Mouse (Mus musculus): ENCODE data around the gene Tie1. TPM values are rescaled to one million over a fixed set of nuclear protein-coding genes. Genes with fewer than 3 reads are reported as not detected.
"Not testable (repeated sequence)": the region's sequence is repeated elsewhere in the genome, so short reads cannot be mapped to it uniquely, and the experiment has no call there.

Tie1 gene
- polyA plus RNA-seq, 1 experiment from 2014 or later, result 20.6 TPM

- WGBS, result 58% methylated on average over 5 of the region's 5 CpGs
These were observed 28.3 kb upstream of the Tie1 start for GRCm38 (mm10) chr4:118518208-118518607.

GRCm38 (mm10) chr4:118517497-118518146 lies 27.8 kb upstream of the Tie1 start:
- Histone ChIP-seq H3K4me2 (peak overlapping the region; percentile 0; the same call in 1 of the 2 replicates), H3K9me3 (no peaks in the 10 kb centered on the region), H3K4me3 (replicated peaks) (no peak overlapping the region), H3K4me1 (peaks cover 8% of the 10 kb centered on the region; the same call in 1 of the 2 replicates), H3K27ac (peak overlapping the region; percentile 65), H3K27me3 (replicated peaks) (no peaks in the 10 kb centered on the region), H3K9ac (no peak overlapping the region), H3K36me3 (no peaks in the 10 kb centered on the region)
- WGBS, result 38% methylated on average over 16 of the region's 16 CpGs
- ATAC-seq (ENCODE audit: insufficient read depth, low FRiP score, low read depth), result peak; percentile 36; the same call in 1 of the 2 replicates

More at GRCm38 (mm10) chr4:118518208-118518607, 28.3 kb upstream of the Tie1 start:
- H3K4me1 ChIP-seq, result peaks cover 8% of the 10 kb centered on the region; the same call in 1 of the 2 replicates
- no peak overlapping the region for H3K9ac ChIP-seq
- no peaks in the 10 kb centered on the region for H3K36me3 ChIP-seq
- ATAC-seq (ENCODE audit: insufficient read depth, low FRiP score, low read depth), result no peak
- no peak overlapping the region for H3K4me2 ChIP-seq
- H3K4me3 ChIP-seq (replicated peaks), result no peak overlapping the region
- H3K27ac ChIP-seq, result peak overlapping the region; percentile 65
- H3K9me3 ChIP-seq, result no peaks in the 10 kb centered on the region
- no peaks in the 10 kb centered on the region for H3K27me3 ChIP-seq (replicated peaks)

DNA sequence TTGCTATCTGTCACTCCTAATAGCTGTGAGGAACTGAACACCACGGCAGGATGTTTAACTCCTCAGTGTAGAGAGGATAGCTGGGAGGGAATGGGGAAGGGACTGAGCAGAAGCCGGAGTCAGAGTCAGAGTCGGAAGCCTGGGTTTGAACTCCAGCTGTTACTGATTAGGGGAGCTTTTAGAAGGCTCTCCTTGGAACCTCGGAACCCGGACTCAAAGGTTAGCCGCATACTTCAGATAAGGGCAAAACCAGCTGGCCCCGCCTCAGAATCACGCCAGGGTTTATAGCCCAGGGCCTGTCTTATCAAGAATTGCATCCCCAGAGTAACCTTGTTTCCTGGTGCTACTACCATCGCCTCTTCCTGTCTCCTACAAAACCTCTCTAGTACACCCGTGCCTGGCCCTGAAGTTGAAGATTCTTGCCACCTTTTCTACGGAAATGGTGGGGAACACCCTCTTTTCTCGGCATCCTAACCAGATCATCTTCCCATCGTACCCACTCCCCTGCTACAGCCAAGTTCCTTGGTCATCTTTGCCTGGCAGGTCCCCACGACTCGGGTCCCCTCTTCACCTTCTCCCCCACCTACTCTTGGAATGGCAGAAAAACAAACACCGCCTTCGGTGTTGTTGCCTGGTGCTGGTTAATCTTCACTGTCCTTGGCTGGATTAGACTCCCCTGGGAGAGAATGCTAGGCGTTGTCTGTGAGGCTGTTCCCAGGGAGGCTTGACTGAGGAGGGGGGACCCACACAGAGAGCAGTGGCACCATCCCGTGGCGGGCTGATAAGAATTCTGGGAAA lies 27.0 kb upstream of the Tie1 start:
- ATAC-seq (ENCODE audit: insufficient read depth, low FRiP score, low read depth), result peak; percentile 74; the same call in 1 of the 2 replicates
- Histone ChIP-seq H3K27ac (peak overlapping the region; percentile 58; the same call in 1 of the 2 replicates), H3K9ac (no peak overlapping the region)

GRCm38 (mm10) chr4:118509050-118509449 lies 19.2 kb upstream of the Tie1 start:
- no peak for ATAC-seq (ENCODE audit: insufficient read depth, low FRiP score, low read depth)
- 28% methylated on average over 6 of the region's 6 CpGs for WGBS
- H3K4me2 ChIP-seq, result no peak overlapping the region
- no peak overlapping the region for H3K9ac ChIP-seq
- H3K27ac ChIP-seq, result no peak overlapping the region
- H3K4me1 ChIP-seq, result no peaks in the 10 kb centered on the region
- no peaks in the 10 kb centered on the region for H3K36me3 ChIP-seq
- no peak overlapping the region for H3K4me3 ChIP-seq (replicated peaks)
- no peaks in the 10 kb centered on the region for H3K9me3 ChIP-seq
- H3K27me3 ChIP-seq (replicated peaks), result no peaks in the 10 kb centered on the region

More for the DNA sequence above, 27.0 kb upstream of the Tie1 start:
- Histone ChIP-seq H3K4me1 (peaks cover 8% of the 10 kb centered on the region; the same call in 1 of the 2 replicates), H3K27me3 (replicated peaks) (no peaks in the 10 kb centered on the region), H3K9me3 (no peaks in the 10 kb centered on the region), H3K36me3 (no peaks in the 10 kb centered on the region), H3K4me2 (peak overlapping the region; percentile 0; the same call in 1 of the 2 replicates), H3K4me3 (replicated peaks) (no peak overlapping the region)
- 14% methylated on average over 20 of the region's 20 CpGs for WGBS

DNA sequence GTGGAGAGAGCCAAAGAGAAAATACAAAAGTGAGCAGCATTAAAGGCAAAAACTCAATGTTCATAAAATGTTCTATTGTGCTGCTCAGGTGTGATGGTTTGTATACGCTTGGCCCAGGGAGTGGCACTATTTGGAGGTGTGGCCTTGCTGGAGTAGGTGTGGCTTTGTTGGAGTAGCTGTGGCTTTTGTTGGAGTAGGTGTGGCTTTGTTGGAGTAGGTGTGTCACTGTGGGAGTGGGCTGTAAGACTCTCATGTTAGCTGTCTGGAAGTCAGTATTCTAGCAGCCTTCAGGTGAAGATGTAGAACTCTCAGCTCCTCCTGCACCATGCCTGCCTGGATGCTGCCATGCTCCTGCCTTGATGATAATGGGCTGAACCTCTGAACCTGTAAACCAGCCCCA lies 17.3 kb upstream of the Tie1 start:
- WGBS, result 81% methylated on average over 1 of the region's 1 CpGs
- H3K4me3 ChIP-seq (replicated peaks); H3K9me3 ChIP-seq; H3K36me3 ChIP-seq; H3K4me2 ChIP-seq; H3K4me1 ChIP-seq; H3K27ac ChIP-seq; H3K27me3 ChIP-seq (replicated peaks); ATAC-seq (ENCODE audit: insufficient read depth, low FRiP score, low read depth); H3K9ac ChIP-seq: not testable (repeated sequence)

DNA sequence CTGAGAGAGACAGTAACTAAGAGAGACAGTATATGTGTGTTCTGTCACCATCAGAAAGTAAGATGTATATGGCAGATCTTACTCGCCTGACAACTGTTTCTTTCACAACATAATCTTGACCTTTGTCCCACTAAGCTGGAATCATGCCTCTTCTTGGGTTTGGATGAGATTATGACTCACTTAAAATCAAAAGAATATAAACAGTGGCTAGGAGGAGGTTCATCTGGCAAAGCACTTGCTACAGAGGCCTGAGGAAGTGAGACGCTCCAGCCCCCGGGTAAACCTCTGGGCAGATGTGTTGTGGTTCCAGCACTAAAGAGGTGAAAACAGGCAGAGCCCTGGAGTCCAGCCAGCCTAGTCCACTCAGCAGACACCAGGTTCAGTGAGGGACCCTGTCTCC lies 15.7 kb upstream of the Tie1 start:
- no peak overlapping the region for H3K4me3 ChIP-seq (replicated peaks)
- no peaks in the 10 kb centered on the region for H3K36me3 ChIP-seq
- ATAC-seq (ENCODE audit: insufficient read depth, low FRiP score, low read depth), result no peak
- H3K4me1 ChIP-seq, result no peaks in the 10 kb centered on the region
- no peaks in the 10 kb centered on the region for H3K9me3 ChIP-seq
- H3K27ac ChIP-seq, result no peak overlapping the region
- H3K9ac ChIP-seq, result no peak overlapping the region
- no peak overlapping the region for H3K4me2 ChIP-seq
- 39% methylated on average over 3 of the region's 3 CpGs for WGBS
- no peaks in the 10 kb centered on the region for H3K27me3 ChIP-seq (replicated peaks)

- Histone ChIP-seq H3K27me3 (replicated peaks) (no peaks in the 10 kb centered on the region), H3K4me2 (no peak overlapping the region), H3K4me1 (no peaks in the 10 kb centered on the region), H3K9me3 (no peaks in the 10 kb centered on the region), H3K4me3 (replicated peaks) (no peak overlapping the region), H3K36me3 (no peaks in the 10 kb centered on the region), H3K27ac (no peak overlapping the region), H3K9ac (no peak overlapping the region)
- WGBS, result 72% methylated on average over 9 of the region's 9 CpGs
- no peak for ATAC-seq (ENCODE audit: insufficient read depth, low FRiP score, low read depth)
These were observed 10.9 kb upstream of the Tie1 start for GRCm38 (mm10) chr4:118500792-118501191.

- Histone ChIP-seq H3K9me3 (no peaks in the 10 kb centered on the region), H3K4me3 (replicated peaks) (no peak overlapping the region), H3K9ac (no peak overlapping the region), H3K4me1 (no peaks in the 10 kb centered on the region), H3K27me3 (replicated peaks) (no peaks in the 10 kb centered on the region), H3K4me2 (no peak overlapping the region), H3K36me3 (no peaks in the 10 kb centered on the region), H3K27ac (no peak overlapping the region)
- no peak for ATAC-seq (ENCODE audit: insufficient read depth, low FRiP score, low read depth)
- 42% methylated on average over 6 of the region's 6 CpGs for WGBS
These were observed 10.4 kb upstream of the Tie1 start for GRCm38 (mm10) chr4:118500171-118500724.

- no peaks in the 10 kb centered on the region for H3K4me1 ChIP-seq
- no peaks in the 10 kb centered on the region for H3K27me3 ChIP-seq (replicated peaks)
- H3K9me3 ChIP-seq, result no peaks in the 10 kb centered on the region
- no peak overlapping the region for H3K4me2 ChIP-seq
- ATAC-seq (ENCODE audit: insufficient read depth, low FRiP score, low read depth), result no peak
- no peak overlapping the region for H3K9ac ChIP-seq
- no peak overlapping the region for H3K4me3 ChIP-seq (replicated peaks)
- H3K27ac ChIP-seq, result no peak overlapping the region
- 73% methylated on average over 10 of the region's 10 CpGs for WGBS
- no peaks in the 10 kb centered on the region for H3K36me3 ChIP-seq
These were observed 600 bp upstream of the Tie1 start for GRCm38 (mm10) chr4:118490461-118490860.

DNA sequence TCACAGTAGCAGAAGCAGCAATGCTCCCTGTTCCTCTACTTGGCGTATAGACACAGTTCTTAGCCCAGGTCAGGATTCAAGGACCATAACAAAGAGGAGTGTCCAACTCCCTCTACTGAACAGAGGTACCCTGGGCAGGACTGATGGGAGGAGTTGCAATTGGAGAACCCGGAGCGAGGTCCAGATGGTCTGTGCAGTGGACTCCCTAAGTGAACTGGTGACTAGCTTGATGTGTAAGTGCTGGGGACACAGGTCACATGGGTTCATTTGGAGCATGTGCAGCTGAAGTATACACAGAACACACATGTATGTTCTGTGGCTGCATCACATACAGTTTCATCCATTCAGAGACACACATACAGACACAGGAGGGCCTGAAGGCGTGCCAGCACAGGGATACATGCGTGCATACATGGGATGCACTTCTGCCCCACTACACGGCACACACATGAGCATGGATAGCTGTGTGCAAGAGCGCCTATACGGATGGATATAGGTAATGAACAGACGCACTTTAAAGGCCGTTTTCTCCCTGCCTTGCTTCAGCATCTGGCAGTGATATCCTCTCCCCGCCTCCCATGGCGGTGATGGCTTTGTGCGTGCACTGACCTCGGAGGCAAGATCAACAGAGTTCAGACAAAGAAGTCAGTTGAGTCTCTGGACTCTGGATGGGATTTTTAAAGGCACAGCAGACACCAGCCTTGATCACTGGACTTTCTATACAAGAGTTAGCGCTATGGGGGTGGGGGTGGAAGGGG lies 12.9 kb downstream of the Tie1 start:
- no peaks in the 10 kb centered on the region for H3K9me3 ChIP-seq
- no peaks in the 10 kb centered on the region for H3K36me3 ChIP-seq
- no peaks in the 10 kb centered on the region for H3K27me3 ChIP-seq (replicated peaks)
- WGBS, result 61% methylated on average over 15 of the region's 15 CpGs
- H3K4me2 ChIP-seq, result no peak overlapping the region
- no peak overlapping the region for H3K27ac ChIP-seq
- H3K4me1 ChIP-seq, result 0 out of 2 replicates have a peak, but pooled peaks cover 3% of the 10 kb centered on the region
- no peak overlapping the region for H3K9ac ChIP-seq
- no peak for ATAC-seq (ENCODE audit: insufficient read depth, low FRiP score, low read depth)
- no peak overlapping the region for H3K4me3 ChIP-seq (replicated peaks)

- Histone ChIP-seq H3K4me2 (no peak overlapping the region), H3K9ac (no peak overlapping the region), H3K9me3 (no peaks in the 10 kb centered on the region), H3K4me3 (replicated peaks) (no peak overlapping the region), H3K4me1 (0 out of 2 replicates have a peak, but pooled peaks cover 3% of the 10 kb centered on the region), H3K36me3 (no peaks in the 10 kb centered on the region), H3K27ac (no peak overlapping the region), H3K27me3 (replicated peaks) (no peaks in the 10 kb centered on the region)
- WGBS, result 86% methylated on average over 11 of the region's 11 CpGs
- ATAC-seq (ENCODE audit: insufficient read depth, low FRiP score, low read depth), result no peak
These were observed 17.2 kb downstream of the Tie1 start for GRCm38 (mm10) chr4:118472687-118473086.

Measured in stomach, embryonic 15.5 days (tissue).